Mouse (Mus musculus): ENCODE measurements around the gene Dbndd2.

Dbndd2 gene

DNA sequence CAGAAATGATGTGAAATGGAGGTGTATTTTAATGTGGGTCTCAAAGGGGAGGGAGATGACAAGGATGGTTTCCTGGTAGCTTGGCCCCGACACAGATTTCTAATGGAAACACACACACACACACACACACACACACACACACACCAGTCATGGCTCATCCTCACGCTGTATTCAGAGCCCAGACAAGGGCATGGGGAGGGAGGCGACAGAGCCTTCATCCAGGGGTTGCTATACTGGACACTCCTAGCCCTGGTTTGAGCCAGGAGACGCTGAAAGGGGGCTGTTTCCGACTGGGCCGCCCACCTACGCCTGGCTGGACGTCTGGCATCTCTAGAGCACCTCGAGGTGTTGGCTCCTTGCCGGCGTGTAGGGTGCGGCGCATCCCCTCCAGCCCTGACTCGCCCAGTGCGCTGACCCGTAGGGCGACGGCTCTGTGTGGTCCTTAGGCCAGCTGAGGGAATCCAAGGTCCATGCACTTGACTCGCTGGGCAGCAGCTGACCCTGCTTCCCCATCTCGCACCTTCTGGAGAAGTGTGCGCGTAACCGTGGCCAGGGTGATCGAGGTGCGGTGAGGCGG is at the start of gene Dbndd2:
TSS of gene Dbndd2 (plus strand) at position 426 of the 577 bp plus-strand sequence.
- no peak for DNase-seq (ENCODE audit: low read depth, low spot score)

DNA sequence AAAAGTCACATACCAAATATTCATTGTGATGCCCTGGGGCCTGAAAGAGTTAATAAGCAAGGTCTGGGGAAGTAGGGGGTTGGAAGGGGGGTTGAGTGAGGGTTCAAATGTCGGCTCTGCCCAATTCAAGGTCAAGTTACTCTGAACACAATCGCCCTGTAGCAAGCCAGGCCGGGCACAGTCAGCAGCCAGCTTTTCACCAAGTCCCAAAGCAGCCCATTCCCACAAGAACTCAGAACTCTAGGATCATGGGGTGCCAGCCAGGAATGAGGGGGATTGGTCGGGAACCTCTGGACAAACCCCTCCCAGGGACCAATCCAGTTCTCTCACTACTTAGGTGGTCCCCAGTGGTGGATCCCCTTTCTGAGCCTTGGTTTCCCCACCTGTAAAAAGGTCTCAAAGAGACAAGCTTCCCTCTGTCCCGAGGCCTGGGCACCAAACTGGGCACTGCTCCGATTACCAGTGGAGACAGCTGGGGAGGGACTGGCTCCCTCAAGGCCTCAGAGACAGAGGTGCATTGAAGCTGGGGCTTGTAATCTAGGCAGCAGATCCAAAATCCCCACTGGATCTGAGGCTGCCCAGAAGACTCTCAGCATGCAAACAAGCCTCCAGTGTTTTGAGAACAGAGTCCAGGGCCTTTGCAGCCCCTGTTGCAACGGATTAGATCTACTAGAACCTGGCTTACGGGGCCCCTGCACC is 49.5 kb upstream of the Dbndd2 start:
- no peak for DNase-seq (ENCODE audit: low read depth, low spot score)

DNA sequence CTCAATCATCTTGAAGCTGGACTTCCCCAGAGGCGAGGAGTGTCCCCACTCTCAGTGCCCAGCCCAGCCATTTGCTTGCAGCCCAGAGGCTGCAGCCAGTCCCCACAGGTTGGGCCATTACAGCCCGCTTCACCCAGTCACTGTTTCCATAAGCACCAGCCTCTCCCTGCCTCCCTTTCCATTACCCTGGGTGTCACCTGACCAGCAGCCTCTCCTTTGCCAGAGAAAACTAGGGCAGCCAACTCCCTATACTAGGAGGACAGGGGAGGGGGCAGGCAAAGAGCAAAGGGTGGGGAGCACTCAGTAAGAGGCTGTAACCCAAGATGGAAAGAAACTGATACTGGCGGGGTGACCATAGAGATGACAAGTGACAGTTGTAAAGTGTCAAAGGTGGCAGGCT is 48.9 kb upstream of the Dbndd2 start:
- DNase-seq (ENCODE audit: low read depth, low spot score), result no peak

DNA sequence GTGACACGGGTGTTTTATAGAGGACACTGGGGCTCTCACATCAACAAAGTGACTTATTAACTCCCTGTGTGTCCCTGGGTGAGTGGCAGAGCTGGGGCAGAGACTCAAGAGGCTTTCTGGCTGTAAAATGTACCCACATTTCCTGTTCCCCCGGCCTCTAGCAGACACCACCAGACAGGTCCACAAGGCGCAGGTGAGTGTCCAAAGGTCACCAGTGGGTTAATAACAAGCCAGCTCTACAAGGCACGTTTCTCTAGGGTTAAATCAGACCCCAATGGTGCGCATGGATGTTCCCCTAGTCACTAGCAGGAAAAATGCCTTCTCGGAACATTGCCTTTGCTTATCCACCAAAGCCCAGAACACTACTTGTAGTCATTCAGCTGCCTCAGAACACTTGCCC is 48.2 kb upstream of the Dbndd2 start:
- no peak for DNase-seq (ENCODE audit: low read depth, low spot score)

DNA sequence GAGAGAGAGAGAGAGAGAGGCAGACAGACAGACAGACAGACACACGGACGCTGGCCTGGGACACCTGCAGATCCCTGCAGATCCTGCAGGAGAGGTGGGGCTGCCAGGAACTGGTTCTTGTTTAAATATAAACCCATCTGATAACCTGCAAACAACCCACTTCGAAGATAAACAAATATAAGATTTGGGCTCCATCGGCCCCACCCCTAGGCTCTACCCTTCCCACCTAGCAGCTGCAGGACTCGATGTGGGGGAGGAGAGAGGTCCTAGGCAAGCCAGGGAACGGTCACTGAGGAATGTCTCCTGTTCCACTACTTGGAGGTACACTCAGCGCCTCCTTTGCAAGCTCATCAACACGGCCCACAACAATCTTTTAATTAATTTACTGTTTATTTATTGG is 47.6 kb upstream of the Dbndd2 start:
- no peak for DNase-seq (ENCODE audit: low read depth, low spot score)

DNA sequence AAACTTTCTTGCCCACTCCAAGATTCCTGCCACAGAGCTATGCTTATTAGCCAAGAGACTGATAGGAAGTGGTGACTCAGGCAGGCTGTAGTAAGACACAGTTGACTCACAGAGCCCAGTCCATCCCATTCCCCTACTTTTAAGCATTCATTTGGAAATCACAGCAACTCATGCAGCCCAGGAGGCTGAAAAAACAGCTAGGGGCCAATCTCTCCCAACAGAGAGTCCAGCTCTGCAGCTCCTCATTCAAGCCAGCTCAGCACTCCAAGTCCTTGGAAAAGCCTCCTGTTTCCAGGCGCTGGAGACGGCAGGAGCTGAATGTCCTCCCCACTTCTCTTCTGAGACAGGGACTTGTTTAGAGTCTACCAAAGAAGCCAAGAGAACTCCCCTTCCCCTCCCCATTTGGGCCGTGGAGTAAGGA is 46.9 kb upstream of the Dbndd2 start:
- no peak for DNase-seq (ENCODE audit: low read depth, low spot score)

DNA sequence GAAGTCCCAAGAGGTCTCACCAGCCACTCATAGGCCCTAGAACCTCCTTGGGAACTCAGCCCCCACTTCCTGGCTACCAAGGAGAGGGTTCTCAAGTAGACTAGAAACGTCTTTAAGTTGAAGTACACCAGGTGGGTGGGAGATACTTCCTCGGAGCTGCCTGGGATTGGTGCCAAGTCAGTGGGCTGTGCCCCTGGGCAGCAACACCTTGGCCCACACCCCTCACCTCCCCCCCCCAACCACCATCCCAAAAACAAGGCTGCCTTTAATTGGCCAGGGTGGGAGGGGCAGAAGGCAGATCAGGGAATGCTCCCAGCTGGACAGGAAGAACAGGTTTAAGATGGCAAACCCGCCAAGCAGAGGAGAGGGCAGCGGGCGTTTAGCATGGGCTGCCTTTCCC is 45.6 kb upstream of the Dbndd2 start:
- DNase-seq (ENCODE audit: low read depth, low spot score), result no peak

DNA sequence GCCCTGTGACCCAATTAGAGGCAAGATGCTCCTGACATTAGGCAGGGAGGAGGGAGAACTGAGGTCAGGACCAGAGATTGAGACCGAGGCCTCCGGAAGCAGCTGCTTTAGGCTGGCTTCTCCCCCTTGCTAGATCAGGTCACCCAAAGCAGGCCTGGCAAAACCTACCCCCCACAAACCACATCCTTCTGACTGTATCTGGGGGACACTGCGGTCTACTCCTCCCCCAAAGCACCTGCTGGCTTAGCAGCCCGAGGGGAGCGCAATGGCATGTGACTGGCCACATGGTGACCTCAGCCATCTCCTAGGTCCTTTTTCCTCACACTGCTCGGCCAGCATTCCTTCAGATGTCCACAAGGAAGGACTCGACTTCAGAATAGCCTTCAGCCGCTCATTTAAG is 44.8 kb upstream of the Dbndd2 start:
- no peak for DNase-seq (ENCODE audit: low read depth, low spot score)

DNA sequence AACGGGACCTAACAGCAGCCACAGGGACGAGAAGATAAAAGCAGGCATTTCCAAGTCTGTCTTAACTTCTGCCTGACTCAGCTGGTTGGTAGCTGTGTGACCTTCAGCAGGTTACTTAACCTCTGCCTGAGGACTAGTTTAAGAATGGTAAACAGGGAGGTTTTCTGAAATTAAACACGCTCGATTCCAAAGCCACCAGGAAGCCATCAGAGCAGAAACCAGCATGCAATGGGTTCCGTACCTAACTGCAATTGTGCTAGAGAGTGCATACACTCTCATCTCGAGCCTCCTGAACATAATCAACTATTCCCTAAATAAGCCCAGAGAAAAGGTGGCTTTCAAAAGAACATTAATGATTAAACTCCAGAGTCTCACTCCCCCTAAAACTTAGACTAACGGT is 44.2 kb upstream of the Dbndd2 start:
- DNase-seq (ENCODE audit: low read depth, low spot score), result no peak

DNA sequence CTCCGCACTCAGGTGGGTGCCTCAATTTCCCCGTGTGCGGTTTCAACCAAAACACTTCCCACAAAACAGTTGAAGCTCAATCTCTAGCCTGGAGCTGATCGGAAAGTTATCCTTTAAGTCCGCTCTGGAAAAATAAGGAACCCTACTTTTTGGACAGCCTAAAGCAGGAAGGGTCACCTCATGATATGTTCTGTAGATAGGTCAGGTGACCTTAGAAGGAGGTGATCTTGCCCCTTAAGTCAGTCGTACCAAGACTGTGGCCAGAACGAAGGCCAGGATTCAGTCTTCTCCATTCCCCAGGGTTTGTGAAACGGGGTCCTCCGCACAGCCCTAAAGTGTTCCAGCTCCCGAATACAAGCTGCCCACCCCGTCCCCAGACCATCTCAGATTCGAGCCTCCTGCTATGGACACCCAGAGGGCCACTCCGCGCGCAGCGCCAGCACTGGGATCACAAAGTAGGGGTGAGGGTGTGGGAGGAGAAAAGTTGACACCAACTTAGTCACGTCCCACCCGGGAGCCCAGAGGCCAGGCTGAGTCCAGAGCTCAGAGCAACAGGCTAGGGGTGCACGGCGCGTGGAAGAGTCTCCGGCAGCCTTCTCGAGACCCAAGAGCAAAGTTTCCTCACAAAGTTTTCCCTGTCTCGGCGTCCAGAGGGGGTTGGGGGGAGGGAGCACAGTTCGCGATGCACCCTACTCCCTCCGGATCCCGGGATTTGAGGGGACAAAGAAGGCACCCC is 43.4 kb upstream of the Dbndd2 start:
- DNase-seq (ENCODE audit: low read depth, low spot score), result no peak

DNA sequence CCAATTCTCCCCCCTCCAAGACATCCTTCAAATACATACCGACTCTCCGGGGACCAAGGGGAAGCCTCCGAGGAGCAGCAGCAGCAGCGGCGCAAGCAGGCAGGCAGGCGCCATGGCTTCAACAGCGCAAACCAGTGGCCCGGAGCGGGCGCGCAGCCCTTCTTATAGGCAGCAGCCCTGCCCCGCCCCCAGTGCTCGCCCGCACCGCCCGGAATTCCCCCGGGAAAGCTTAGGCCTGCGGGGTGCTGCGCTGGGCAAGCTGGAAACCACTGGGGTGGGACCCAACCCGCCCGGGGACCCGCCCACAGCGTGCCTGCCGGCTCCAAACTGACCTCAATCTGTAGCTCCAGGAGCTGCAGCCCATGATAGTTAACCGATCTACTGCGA is 42.9 kb upstream of the Dbndd2 start:
- peak; percentile 86 for DNase-seq (ENCODE audit: low read depth, low spot score)

DNA sequence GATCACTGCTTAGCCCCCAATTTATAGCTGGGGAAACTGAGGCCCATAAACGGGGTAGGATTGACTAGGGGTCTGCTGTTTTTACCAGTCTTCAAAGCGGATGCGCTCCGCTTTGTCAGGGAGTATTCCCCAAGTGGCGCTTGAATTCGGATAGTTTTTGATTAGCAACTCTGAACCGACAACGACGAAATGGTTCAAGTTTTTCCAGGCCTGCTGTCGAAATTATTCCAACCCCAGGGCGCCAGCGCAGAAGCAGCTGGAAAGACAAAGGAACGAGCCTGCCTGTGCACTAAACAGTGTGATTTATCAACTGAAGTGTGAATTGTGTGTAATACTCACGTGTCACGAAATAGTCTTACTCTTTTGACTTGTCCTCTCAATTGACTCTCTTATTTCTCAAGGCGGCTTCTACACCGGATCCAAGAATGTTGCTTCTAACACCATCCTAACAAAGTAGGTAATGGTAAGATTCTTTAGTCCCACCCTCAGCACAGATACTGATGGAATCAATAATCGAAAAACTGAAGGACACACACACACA is 42.4 kb upstream of the Dbndd2 start, which contains the start of gene Sdc4:
TSS of gene Sdc4 (minus strand) at position 428 of the 541 bp plus-strand sequence.
- no peak for DNase-seq (ENCODE audit: low read depth, low spot score)

DNA sequence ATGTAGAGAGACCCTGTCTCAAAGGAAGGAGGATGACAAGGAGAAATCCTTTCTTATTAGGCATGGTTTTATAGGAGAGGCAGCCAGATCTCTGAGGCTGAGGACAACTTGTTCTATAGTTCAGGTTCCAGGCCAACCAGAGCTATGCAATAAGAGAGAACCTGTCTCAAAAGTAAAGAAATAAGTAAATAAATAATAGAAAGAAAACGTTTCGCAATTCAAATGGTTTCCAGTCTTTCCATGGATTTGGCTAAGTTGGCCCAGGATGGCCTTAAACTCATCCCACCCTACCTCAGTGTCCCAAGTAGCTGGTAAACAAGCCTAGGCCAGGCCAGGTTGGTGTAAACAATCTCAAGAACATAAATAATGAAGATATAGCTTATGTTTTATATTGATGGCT is 41.2 kb upstream of the Dbndd2 start:
- no peak for DNase-seq (ENCODE audit: low read depth, low spot score)

DNA sequence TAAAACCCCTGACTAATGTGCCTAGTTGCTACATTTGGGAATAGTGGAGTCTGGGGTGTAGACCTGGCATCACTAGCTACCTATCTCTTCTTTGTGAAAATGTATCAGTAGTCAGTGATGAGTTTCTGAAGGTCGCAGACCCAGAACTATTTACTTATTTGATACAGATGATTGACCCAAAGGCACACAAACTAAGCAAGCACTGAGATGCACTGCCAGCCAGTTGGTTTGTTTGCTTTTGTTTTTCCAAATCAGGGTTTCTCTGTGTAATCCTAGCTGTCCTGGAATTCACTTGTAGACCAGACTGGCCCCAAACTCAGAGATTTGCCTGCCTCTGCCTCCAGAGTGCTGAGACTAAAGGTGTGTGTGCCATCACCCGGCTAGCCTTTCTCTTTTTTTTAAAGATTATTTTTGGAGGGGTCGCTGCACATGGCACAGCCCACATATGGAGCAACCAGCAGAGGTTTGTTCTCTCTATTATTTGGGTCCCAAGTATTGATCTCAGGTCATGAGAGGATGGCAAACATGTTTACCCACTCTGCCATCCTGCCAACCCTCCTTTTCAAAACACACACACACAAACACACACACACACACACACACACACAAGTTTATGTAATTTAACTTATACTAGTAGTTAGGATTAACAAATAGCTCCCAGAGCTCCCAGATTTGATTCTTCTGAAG is 40.4 kb upstream of the Dbndd2 start:
- DNase-seq (ENCODE audit: low read depth, low spot score), result no peak

DNA sequence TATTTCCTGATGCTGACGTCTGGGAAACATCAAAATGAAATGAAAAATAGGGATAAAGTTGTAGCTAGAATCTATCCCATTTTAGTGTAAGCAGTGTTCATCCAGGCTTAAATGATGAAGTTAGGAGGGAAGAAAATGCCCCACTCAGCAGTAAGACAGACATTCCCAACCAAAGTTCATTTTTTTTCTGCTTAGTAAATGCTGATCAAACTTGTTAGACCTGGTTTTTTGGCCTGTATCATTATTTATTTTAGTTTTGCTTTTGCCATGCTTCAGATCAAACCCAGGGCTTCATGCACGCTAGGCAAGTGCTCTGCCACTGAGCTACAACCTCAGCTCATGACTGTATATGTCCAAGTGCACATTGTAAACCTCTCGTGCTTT is 39.8 kb upstream of the Dbndd2 start:
- no peak for DNase-seq (ENCODE audit: low read depth, low spot score)

DNA sequence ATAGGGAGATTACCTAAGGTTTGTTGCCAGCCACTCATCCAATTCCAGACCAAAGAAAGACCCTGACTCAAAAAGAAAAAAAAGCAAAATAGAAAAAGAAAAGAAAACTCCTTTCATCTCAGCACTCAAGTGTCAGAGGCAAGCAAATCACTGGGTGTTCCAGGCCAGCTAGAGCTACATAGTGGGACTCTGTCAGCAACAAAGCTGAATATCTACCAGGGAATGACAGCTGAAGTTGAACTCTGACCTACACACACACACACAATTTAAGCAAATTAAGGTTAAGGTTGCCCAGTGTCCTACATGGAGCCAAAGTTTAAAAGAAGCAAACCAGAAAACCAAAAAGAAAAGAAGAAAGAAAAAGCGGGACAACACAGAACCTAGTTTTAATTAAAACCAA is 37.8 kb upstream of the Dbndd2 start:
- no peak for DNase-seq (ENCODE audit: low read depth, low spot score)

DNA sequence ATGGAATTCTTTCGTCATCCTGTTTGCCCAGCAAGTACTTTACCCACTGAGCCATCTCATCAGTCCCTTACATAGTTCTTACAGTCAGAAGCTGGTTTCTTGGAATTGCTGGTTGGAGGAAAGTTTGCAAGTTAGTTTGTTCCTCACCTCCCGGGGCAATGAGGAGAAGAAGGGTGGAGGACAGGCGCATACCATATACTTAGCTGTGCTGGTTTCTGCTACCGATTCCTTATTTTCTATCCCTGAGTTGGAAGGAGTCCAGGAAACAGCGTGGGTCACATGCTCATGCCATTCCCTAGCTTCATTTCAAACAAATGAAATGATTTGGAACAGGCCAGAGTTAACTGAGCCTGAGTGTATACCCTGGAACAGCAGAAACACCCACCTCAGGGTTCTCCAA is 37.0 kb upstream of the Dbndd2 start:
- DNase-seq (ENCODE audit: low read depth, low spot score), result no peak

DNA sequence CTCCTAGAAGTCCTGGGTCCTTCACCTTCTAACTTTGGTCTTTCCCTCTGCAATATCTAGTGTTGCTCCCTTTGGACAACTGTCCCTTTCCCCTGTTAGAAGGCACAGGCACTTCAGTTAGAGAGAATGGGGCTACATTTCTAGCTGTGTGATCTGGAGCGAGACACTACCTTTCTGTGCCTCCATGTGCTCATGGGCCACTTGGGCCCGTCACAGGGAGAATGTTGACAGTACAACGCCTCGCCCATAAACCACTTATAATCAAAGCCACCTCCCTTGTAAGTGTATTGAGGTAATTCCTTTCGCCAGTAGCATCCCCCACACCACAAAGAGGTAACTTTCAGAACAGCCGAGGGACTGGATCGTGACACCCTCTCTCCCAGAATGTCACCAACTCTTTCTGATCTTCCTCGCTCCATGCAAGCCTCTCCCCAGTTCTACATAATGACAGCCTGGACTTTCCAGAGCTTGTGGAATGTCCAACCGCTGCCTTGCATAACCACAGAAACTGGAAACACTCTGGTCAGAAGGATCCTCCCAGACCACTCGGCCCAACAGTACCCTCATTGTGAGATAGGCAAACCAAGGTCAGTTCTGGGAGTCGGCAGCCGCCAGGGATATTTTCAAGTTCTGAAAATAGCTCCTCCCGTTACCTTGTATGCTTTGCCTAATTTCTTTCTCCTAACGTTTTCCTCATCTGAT is 36.4 kb upstream of the Dbndd2 start:
- no peak for DNase-seq (ENCODE audit: low read depth, low spot score)

DNA sequence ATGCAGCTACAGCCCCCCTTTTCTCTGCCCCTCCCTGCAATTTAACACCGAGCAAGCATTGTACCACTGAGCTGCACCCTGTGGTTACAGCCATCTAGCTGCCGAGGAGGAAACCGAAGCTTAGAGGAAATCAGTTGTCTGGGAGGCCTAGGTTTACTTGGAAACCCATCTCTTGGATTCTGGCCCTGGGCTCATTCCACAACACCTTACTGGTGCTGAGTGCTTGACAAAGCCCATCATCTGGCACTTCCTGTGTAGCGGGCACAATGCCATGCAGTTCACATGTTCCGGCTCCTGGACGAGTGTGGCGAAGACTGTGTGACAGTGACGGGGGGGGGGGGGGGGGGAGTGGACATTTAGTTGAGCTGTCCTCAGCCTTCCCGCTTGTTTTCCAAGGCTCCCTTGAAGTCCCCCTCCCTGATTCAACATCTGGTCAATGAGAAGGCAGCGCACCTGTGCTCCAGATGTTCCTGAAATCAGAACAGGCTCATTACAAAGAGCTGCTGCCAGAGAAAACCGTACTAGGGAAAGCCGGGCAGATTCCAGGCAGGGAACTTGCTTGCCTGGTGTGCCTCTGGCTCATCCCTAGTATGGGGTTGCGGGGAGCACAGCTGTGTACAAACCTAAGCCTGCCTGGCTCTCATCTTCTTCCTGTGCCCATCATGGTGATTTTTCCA is 33.8 kb upstream of the Dbndd2 start:
- DNase-seq (ENCODE audit: low read depth, low spot score), result peak; percentile 58

DNA sequence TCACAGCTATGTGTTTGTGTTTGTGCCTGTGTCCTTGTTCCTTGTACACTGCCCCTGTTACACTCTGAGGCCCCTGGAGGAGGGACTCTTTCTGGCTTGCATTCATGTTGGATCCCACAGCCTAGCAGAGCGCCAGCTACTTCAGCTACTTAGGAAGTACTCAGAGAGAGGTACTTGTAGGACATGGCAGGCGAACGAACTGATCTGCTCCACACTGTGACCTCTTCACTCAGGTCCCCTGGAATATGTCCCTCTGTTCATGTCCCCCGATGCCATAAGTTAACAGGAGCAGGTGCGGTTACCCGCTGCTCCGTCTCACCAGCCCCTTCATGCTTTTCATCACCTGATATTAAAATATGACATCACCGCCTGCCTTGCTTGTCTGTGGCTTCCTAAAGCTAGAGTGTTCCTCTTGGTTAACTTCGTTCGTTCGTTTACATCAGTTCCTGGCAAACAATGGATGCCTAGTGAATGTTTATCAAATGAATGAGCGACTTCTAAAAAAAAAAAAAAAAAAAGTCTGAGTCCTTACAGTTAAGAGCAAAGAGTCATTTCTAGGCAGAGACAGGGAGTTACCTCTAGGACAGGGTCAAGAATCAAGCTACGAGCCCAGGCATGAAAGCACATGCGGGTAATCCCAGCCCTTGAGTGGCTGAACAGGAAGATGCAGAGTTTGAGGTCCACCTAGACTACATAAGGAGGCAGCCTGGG is 32.7 kb upstream of the Dbndd2 start:
- no peak for DNase-seq (ENCODE audit: low read depth, low spot score)
